Mouse (Mus musculus) liver, adult 2 months (tissue): ENCODE measurements at regions not wholly inside any gene's neighbourhood (a gene's known extent, or its start where the extent isn't known, plus 50 kb on each side); places are given as distances from the start of the nearest gene placed in this dataset.

Experiments
- CTCF ChIP-seq: fragments of 200-500 bp; IDR thresholded peaks from 2 replicates; pipeline ENCODE4 v1.5.1; 2011; ENCODE audit warnings: low read depth, low read length, control low read depth
- POLR2A ChIP-seq: fragments of 200-500 bp; IDR thresholded peaks from 2 replicates; pipeline ENCODE4 v1.6.1; 2011; ENCODE audit warnings: low read length, control low read depth; ENCODE audit not compliant: insufficient read depth; ENCODE audit errors: extremely low read depth

DNA sequence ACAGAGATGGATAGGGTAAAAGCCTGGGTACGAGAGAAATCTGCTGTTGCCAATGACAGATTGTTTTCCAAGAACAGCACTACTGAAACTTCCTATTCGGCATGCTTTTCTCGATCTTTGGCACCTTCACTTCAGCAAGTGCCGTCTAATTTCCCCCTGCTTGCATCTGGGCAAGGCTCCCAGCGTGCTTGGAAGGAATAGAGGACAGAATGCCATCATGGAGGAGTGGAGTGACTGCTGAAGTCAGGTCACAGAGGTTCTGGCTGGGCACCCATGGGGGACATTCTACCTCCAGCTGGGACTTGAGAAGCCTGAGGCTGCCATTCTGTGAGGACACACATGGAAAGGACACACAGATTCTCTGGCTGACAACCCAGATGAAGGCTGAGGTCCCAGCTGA, 276.2 kb upstream of the Klf4 start:
- TF ChIP-seq POLR2A, result no peak
- no peak for TF ChIP-seq CTCF
